Mouse (Mus musculus) CH12.LX (cell line): ENCODE measurements around the gene Gp9. TPM values are rescaled to one million over a fixed set of nuclear protein-coding genes. Genes with fewer than 3 reads are reported as not detected.

Experiments used
- DNase-seq: peaks from one replicate; pipeline ENCODE4 v3.0.0-alpha.2; 2013; ENCODE audit errors: extremely low read depth
- H3K27ac ChIP-seq: 2 replicates; pipeline ENCODE4 v1.5.1; 2012; ENCODE audit warnings: low read depth, mild to moderate bottlenecking, control low read depth, moderate library complexity; ENCODE audit not compliant: insufficient read depth
- H3K27me3 ChIP-seq: replicated peaks from 2 replicates; pipeline ENCODE3; 2012; ENCODE audit warnings: inconsistent platforms
- H3K36me3 ChIP-seq, 2 experiments: replicated peaks in 1 of 2; 2 replicates each; pipeline versions ENCODE3 to v1.6.1; 2012; ENCODE audit warnings: inconsistent platforms in 1 of 2, low read length in 1 of 2, mild to moderate bottlenecking in 1 of 2, mixed read lengths in 1 of 2, moderate library complexity in 1 of 2; ENCODE audit not compliant: control insufficient read depth in 1 of 2, insufficient read depth in 1 of 2
- H3K4me1 ChIP-seq, 2 experiments: 2 replicates each; pipeline ENCODE4 v1.6.1; 2012; ENCODE audit warnings: inconsistent platforms in 1 of 2, moderate library complexity in 1 of 2; ENCODE audit not compliant: insufficient read depth in 2 of 2, control insufficient read depth in 1 of 2
- H3K4me2 ChIP-seq: 2 replicates; pipeline ENCODE4 v1.6.1; 2012; ENCODE audit warnings: low read depth, mild to moderate bottlenecking, control low read depth; ENCODE audit not compliant: poor library complexity, insufficient read depth, severe bottlenecking
- H3K4me3 ChIP-seq, 3 experiments: fragments of 150-350 bp in 1 of 3; sonication (generic) in 1 of 3; replicated peaks in 1 of 3; 2 replicates each; pipeline versions ENCODE3 to v1.5.1; 2011 to 2012; ENCODE audit warnings: low read depth in 2 of 3, low read length in 2 of 3, mild to moderate bottlenecking in 2 of 3, moderate library complexity in 2 of 3, control low read depth in 1 of 3, improper control_type of control experiment in 1 of 3, inconsistent platforms in 1 of 3, mixed read lengths in 1 of 3; ENCODE audit not compliant: poor library complexity in 1 of 3
- H3K79me2 ChIP-seq: replicated peaks from 2 replicates; pipeline ENCODE4 v1.6.1; 2012; ENCODE audit warnings: mild to moderate bottlenecking, moderate library complexity; ENCODE audit not compliant: control insufficient read depth, poor library complexity, insufficient read depth, severe bottlenecking; ENCODE audit errors: extremely low read depth
- H3K9ac ChIP-seq: 2 replicates; pipeline ENCODE4 v1.6.1; 2012; ENCODE audit warnings: low read depth, mild to moderate bottlenecking, control low read depth, moderate library complexity; ENCODE audit not compliant: insufficient read depth
- H3K9me3 ChIP-seq: replicated peaks from 2 replicates; pipeline ENCODE3; 2012; ENCODE audit warnings: low read length, inconsistent platforms, mixed read lengths
- BHLHE40 ChIP-seq: IDR thresholded peaks from 2 replicates; pipeline ENCODE4 v1.6.1; 2011; ENCODE audit warnings: mild to moderate bottlenecking, low read depth, low read length, improper control_type of control experiment
- CHD1 ChIP-seq: IDR thresholded peaks from 2 replicates; pipeline ENCODE4 v1.6.1; 2012; ENCODE audit warnings: low read depth, low read length, improper control_type of control experiment, inconsistent platforms
- CTCF ChIP-seq, 2 experiments: IDR thresholded peaks in 1 of 2; conservative IDR thresholded peaks in 1 of 2; 2 replicates each; pipeline ENCODE4 v1.5.1; 2011 to 2012; ENCODE audit warnings: low read depth in 2 of 2, low read length in 2 of 2, improper control_type of control experiment in 1 of 2, inconsistent platforms in 1 of 2, mild to moderate bottlenecking in 1 of 2, moderate library complexity in 1 of 2
- E2F4 ChIP-seq: IDR thresholded peaks from 2 replicates; pipeline ENCODE4 v1.6.1; 2011; ENCODE audit warnings: low read depth, low read length, improper control_type of control experiment; ENCODE audit not compliant: insufficient replicate concordance
- EP300 ChIP-seq: IDR thresholded peaks from 2 replicates; pipeline ENCODE4 v1.6.1; 2011; ENCODE audit warnings: low read length, improper control_type of control experiment
- ETS1 ChIP-seq: conservative IDR thresholded peaks from 2 replicates; pipeline ENCODE4 v1.6.1; 2012; ENCODE audit warnings: low read depth, mild to moderate bottlenecking, inconsistent platforms, low read length, improper control_type of control experiment, moderate library complexity
- GABPA ChIP-seq: IDR thresholded peaks from 2 replicates; pipeline ENCODE4 v1.6.1; 2012; ENCODE audit warnings: low read depth, low read length, improper control_type of control experiment, inconsistent platforms; ENCODE audit not compliant: insufficient replicate concordance
- IRF4 ChIP-seq: IDR thresholded peaks from 2 replicates; pipeline ENCODE4 v1.6.1; 2014; ENCODE audit warnings: low read depth, mild to moderate bottlenecking, inconsistent platforms, low read length, improper control_type of control experiment
- JUN ChIP-seq: IDR thresholded peaks from 2 replicates; pipeline ENCODE4 v1.6.1; 2011; ENCODE audit warnings: low read depth, mild to moderate bottlenecking, low read length, improper control_type of control experiment, moderate library complexity; ENCODE audit not compliant: insufficient read depth
- KAT2A ChIP-seq: IDR thresholded peaks from 2 replicates; pipeline ENCODE4 v1.6.1; 2012; ENCODE audit warnings: low read length, improper control_type of control experiment, inconsistent platforms; ENCODE audit not compliant: insufficient replicate concordance
- MAFK ChIP-seq: IDR thresholded peaks from 2 replicates; pipeline ENCODE4 v1.6.1; 2011; ENCODE audit warnings: low read length, improper control_type of control experiment; ENCODE audit not compliant: insufficient replicate concordance
- MAX ChIP-seq: IDR thresholded peaks from 2 replicates; pipeline ENCODE4 v1.6.1; 2011; ENCODE audit warnings: low read length, improper control_type of control experiment
- MAZ ChIP-seq: IDR thresholded peaks from 2 replicates; pipeline ENCODE4 v1.6.1; 2012; ENCODE audit warnings: low read depth, mild to moderate bottlenecking, inconsistent platforms, low read length, improper control_type of control experiment, moderate library complexity
- MYC ChIP-seq: IDR thresholded peaks from 2 replicates; pipeline ENCODE4 v1.6.1; 2011; ENCODE audit warnings: low read depth, mild to moderate bottlenecking, improper control_type of control experiment, low read length
- NELFE ChIP-seq: IDR thresholded peaks from 2 replicates; pipeline ENCODE4 v1.6.1; 2011; ENCODE audit warnings: low read depth, low read length, improper control_type of control experiment
- NRF1 ChIP-seq: IDR thresholded peaks from 2 replicates; pipeline ENCODE4 v1.6.1; 2014; ENCODE audit warnings: low read depth, mild to moderate bottlenecking, inconsistent platforms, low read length, improper control_type of control experiment, moderate library complexity
- POLR2A ChIP-seq: IDR thresholded peaks from 2 replicates; pipeline ENCODE4 v1.6.1; 2011; ENCODE audit warnings: low read depth, mild to moderate bottlenecking, improper control_type of control experiment, low read length
- RAD21 ChIP-seq: IDR thresholded peaks from 2 replicates; pipeline ENCODE4 v1.6.1; 2011; ENCODE audit warnings: low read depth, mild to moderate bottlenecking, low read length, improper control_type of control experiment, moderate library complexity
- TCF12 ChIP-seq: IDR thresholded peaks from 2 replicates; pipeline ENCODE4 v1.6.1; 2014; ENCODE audit warnings: low read depth, mild to moderate bottlenecking, inconsistent platforms, low read length, improper control_type of control experiment
- ZC3H11A ChIP-seq: IDR thresholded peaks from 2 replicates; pipeline ENCODE4 v1.6.1; 2012; ENCODE audit warnings: low read depth, mild to moderate bottlenecking, inconsistent platforms, low read length, improper control_type of control experiment
- ZMIZ1 ChIP-seq: IDR thresholded peaks from 2 replicates; pipeline ENCODE4 v1.6.1; 2012; ENCODE audit warnings: low read depth, mild to moderate bottlenecking, inconsistent platforms, low read length, improper control_type of control experiment
- ZNF384 ChIP-seq: IDR thresholded peaks from 2 replicates; pipeline ENCODE4 v1.6.1; 2012; ENCODE audit warnings: low read depth, low read length, improper control_type of control experiment, inconsistent platforms
- dilution Hi-C: fragments of 300-500 bp; cut with MboI; formaldehyde crosslinking; loops from 2 replicates; pipeline ENCODE4 v1.14.3; 2020; ENCODE audit warnings: low sequenced_read_pairs; ENCODE audit not compliant: extremely low pct_unique_long_range_greater_than_20kb, extremely low pct_ligation_motif_present
- in situ Hi-C: fragments of 300-500 bp; cut with MboI; formaldehyde crosslinking; loops from 3 replicates; pipeline ENCODE4 v1.14.3; 2019; ENCODE audit warnings: low sequenced_read_pairs, low pct_ligation_motif_present, low pct_unique_long_range_greater_than_20kb, mixed read lengths
- polyA plus RNA-seq: library from polyadenylated mRNA; unstranded; fragments of >175 nt; gene quantifications from 2 replicates; pipeline ENCODE4 v1.2.1, GENCODE M21; 2012; ENCODE audit warnings: low read depth; ENCODE audit not compliant: insufficient read length
- total RNA-seq, 2 experiments: library from RNA; depleted of rRNA; stranded (reverse); fragments of 300-350 nt in 1 of 2; fragments of >200 nt in 1 of 2; gene quantifications; 2 replicates each; pipeline ENCODE4 v1.2.3; 2012 to 2014

Gp9 gene
- total and polyA plus RNA-seq, 3 experiments = not detected

DNA sequence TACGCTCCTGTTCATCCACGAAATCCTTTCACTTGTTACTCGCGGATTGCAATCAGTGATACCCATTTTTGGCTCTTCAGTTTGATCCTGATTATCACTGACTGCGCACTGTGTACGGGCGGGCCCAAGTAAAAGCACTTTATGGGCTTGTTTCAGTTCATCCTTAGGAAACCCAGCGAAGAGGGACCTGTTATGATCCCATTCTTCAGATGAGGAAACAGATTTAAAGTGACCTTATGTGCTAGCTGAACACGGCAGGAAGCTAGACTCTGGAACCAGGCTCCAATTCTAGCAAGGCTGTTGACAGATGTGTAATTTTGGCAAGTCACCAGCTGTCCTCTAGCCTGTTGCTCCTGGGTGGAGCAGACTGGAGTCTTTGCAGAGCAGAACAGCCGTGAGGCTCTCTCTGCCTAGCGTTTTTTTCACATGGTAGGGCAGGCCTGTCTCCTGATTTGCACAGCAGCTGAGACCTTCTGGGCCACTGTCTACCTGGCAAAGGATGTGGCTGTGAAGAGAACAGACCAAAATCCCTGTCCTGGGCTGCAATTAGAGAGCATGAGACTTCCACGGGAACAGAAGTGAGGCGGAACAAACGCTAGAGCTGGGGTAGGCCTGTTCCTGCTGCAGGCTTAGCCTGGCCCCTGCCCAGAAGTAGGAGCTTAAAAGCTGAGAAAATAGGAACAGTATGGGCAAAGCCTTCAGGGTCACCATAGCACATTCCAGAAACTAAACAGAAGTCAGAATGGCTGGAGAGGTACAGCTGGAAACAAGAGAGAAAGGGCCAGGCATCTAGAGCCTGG is 44.5 kb upstream of the Gp9 start:
- in situ Hi-C loops = no loop called here
- Histone ChIP-seq H3K9me3 (peaks cover 11% of the 10 kb centered on the region), H3K27me3 (no peaks in the 10 kb centered on the region), H3K9ac (no peak overlapping the region), H3K4me2 (no peak overlapping the region), H3K4me3 (no peak overlapping the region), H3K4me1 (peaks cover 0 to 10% of the 10 kb centered on the region in 2 experiments; a peak in 2 of 4 replicates)
- TF ChIP-seq EP300 = no peak
- no peak for TF ChIP-seq KAT2A
- no peak for TF ChIP-seq NRF1
- no peak for TF ChIP-seq MYC
- no peak for TF ChIP-seq TCF12
- TF ChIP-seq E2F4 = no peak
- no peak for TF ChIP-seq MAX
- TF ChIP-seq CHD1 = no peak
- no peak for TF ChIP-seq MAZ
- TF ChIP-seq, all 38 proteins: peak for 0
- DNase-seq = no peak
- dilution Hi-C loops = no loop called here
- H3K36me3 ChIP-seq = no peaks in the 10 kb centered on the region
- H3K27ac ChIP-seq = no peak overlapping the region
- H3K79me2 ChIP-seq = no peaks in the 10 kb centered on the region

DNA sequence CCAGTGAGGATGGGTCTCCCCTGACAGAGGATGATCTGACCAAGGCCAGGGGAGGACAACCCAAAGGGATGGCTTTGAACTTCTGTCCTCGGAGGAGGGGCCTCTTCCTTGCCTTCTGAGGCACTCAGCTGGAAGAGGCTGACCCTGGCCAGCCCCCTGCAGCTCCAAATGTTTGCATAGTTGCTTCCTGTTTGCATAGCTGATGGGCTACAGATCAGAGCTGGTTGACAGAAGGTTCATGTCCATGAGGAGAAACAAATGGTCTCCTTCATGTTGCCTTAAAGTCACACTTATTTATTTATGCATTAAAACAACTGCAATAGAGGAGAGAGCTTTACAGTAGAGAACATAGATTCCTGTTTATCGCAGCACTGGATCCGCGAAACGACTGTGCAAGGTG is 43.7 kb upstream of the Gp9 start:
- in situ Hi-C loops = no loop called here
- dilution Hi-C loops = no loop called here

DNA sequence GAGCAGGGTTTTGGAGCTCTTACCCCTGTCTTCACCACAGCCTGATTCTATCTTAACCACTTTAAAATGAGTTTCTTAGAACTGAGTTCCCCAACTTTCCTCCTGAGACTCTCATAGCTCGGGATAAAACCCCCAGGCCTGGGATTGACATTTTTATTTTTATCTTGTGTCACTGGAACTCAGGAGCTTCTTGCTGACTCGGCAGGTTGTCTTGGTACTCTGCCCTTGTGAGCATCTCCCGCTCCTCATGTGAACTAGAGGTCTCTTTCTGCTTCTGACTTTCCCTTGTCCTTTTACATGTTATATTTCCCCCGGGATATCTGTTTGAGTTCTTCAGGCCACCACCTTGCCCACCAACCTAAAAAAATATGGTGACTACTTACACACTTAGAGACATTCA is 40.9 kb upstream of the Gp9 start:
- Histone ChIP-seq H3K27ac (no peak overlapping the region), H3K4me3 (no peak overlapping the region), H3K9ac (no peak overlapping the region), H3K27me3 (no peaks in the 10 kb centered on the region), H3K4me1 (peaks cover 3 to 7% of the 10 kb centered on the region in 2 experiments), H3K4me2 (no peak overlapping the region), H3K36me3 (no peaks in the 10 kb centered on the region), H3K79me2 (no peaks in the 10 kb centered on the region), H3K9me3 (no peaks in the 10 kb centered on the region)
- dilution Hi-C loops (no loop called here), in situ Hi-C loops (no loop called here)
- no peak for DNase-seq
- no peak for TF ChIP-seq RAD21
- 0 out of 2 replicates have a peak, but pooled peaks have one; percentile 41 for TF ChIP-seq MAFK
- TF ChIP-seq, all 38 proteins: peak for 1

More for the DNA sequence above, 43.7 kb upstream of the Gp9 start:
- TF ChIP-seq JUN (no peak), IRF4 (no peak), ZNF384 (no peak), GABPA (no peak), CTCF (conservative IDR thresholded peaks at IDR 0.05 in 1 of 2, IDR thresholded peaks at IDR 0.05 in 1 of 2; ENCODE audit: low read depth in 2 of 2, low read length in 2 of 2) (no peak), ZC3H11A (no peak), ZMIZ1 (no peak), POLR2A (no peak), NELFE (no peak), ETS1 (no peak), BHLHE40 (no peak)
- TF ChIP-seq, all 38 proteins: peak for 0
- Histone ChIP-seq H3K79me2 (no peaks in the 10 kb centered on the region), H3K36me3 (no peaks in the 10 kb centered on the region), H3K27me3 (no peaks in the 10 kb centered on the region), H3K4me1 (peaks cover 0 to 7% of the 10 kb centered on the region in 2 experiments; a peak in 2 of 4 replicates), H3K4me3 (no peak overlapping the region), H3K9ac (no peak overlapping the region), H3K4me2 (no peak overlapping the region), H3K27ac (no peak overlapping the region), H3K9me3 (peaks cover 11% of the 10 kb centered on the region)
- no peak for DNase-seq
